Mouse (Mus musculus): ENCODE data around the gene Gabrr3.
"Not testable (repeated sequence)": the region's sequence is repeated elsewhere in the genome, so short reads cannot be mapped to it uniquely, and the experiment has no call there.

The Gabrr3 gene

GRCm38 (mm10) chr16:59407032-59407431 lies at the start of gene Gabrr3:
TSS of gene Gabrr3 (plus strand) at chr16:59407332.
- DNase-seq (ENCODE audit: low read depth): no peak

- DNase-seq (ENCODE audit: low read depth): no peak
These were observed 43.2 kb upstream of the Gabrr3 start, which contains the start of gene Olfr209 for GRCm38 (mm10) chr16:59363893-59364292. TSS of gene Olfr209 (minus strand) at chr16:59363993.

- DNase-seq (ENCODE audit: low read depth): peak; percentile 2
These were observed 13.8 kb upstream of the Gabrr3 start for GRCm38 (mm10) chr16:59393300-59393699.

- no peak for DNase-seq (ENCODE audit: low read depth)
These were observed 6.0 kb upstream of the Gabrr3 start for GRCm38 (mm10) chr16:59401102-59401501.

DNA sequence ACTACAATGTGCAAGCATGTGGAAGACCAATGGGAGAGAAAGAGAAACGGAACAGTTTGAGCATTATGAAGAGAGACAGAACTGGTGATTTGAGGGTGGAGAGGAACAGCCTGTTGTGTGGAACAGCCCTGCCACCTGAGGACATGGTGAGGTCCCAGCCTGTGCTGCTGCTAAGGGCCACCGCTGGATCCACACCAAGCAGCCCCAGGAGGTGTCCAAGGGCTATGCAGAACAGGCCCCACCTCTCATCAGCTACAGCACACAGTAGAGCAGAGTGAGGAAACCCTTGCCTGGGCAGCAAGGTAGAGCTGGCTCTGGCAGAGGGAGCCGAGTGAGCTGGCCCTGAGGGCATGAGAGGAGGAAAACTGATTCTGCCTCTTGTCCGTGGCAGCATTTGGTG lies 5.1 kb upstream of the Gabrr3 start:
- no peak for DNase-seq (ENCODE audit: low read depth)

GRCm38 (mm10) chr16:59403684-59404083 lies 3.4 kb upstream of the Gabrr3 start:
- DNase-seq (ENCODE audit: low read depth): peak; percentile 44

GRCm38 (mm10) chr16:59404798-59405197 lies 2.3 kb upstream of the Gabrr3 start:
- no peak for DNase-seq (ENCODE audit: low read depth)

DNA sequence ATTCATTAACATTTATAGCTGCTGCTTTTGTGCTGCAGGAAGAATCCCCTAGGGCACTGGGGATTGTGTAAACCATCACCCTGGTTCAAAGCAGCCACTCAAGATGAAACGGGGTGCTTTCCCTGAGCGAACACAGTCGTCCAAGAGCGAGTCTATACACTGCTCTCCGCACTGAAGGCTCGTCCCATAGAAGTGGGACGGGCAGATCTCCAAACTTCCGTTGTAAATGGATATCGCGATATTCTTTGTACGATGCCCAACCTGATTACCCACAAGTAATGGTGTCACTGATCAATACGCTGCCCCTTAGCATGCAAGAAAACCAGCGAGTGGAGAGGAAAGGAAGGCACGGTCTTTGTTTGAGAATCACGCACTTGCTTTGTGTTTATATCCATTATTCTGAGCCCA lies 2.2 kb downstream of the Gabrr3 start:
- DNase-seq (ENCODE audit: low read depth): no peak

GRCm38 (mm10) chr16:59409800-59410199 lies 2.7 kb downstream of the Gabrr3 start:
- no peak for DNase-seq (ENCODE audit: low read depth)

- DNase-seq (ENCODE audit: low read depth): peak; percentile 77
These were observed 6.3 kb downstream of the Gabrr3 start for GRCm38 (mm10) chr16:59413475-59413874.

DNA sequence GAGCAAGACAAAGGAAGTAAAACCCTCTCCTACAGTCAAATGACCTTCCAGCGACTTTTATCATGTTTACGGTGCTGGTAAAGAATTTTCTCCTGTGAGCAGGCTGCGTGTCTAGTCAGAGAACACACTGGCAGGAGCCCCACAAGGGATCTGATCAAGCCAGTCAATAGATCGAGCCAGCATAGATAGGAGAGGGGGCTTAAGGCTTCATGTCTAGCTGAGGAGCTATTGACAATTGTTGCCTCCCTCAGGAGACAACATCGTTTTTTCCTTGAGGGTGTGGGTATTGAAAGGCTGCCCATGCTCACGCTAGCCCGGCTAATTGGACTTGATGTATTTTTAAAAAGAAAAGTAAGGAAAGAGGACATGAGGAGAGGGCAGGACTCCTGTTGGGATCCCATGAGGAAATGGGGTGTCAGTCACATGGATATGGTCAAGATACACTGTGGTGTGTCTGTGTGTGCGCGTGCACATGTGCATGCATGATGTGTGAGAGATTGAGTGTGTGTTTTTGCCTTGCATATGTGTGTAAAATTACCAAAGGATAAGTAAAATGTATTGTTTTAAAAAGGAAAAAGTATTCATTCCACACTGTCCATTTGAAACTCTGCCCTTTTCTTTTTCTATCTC lies 13.2 kb downstream of the Gabrr3 start:
- no peak for DNase-seq (ENCODE audit: low read depth)

DNA sequence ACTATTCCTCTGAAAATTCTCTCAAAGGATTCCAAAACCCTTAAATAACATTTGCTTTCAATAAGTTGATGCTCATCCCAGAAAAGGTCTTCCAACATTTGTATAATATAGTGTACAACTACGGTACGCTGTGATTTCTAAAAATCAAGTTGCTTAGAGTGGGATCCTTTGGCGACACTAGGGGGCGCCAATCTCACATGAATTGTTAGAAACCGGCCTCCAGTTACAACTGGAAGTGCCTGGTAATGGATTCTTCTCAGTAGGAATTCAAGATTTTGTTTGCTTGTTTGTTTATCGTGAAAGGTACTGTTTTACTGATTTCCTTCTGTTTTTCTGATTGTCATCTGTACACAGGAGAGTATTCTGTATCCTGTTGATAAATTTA lies 13.7 kb downstream of the Gabrr3 start:
- peak; percentile 85 for DNase-seq (ENCODE audit: low read depth)

DNA sequence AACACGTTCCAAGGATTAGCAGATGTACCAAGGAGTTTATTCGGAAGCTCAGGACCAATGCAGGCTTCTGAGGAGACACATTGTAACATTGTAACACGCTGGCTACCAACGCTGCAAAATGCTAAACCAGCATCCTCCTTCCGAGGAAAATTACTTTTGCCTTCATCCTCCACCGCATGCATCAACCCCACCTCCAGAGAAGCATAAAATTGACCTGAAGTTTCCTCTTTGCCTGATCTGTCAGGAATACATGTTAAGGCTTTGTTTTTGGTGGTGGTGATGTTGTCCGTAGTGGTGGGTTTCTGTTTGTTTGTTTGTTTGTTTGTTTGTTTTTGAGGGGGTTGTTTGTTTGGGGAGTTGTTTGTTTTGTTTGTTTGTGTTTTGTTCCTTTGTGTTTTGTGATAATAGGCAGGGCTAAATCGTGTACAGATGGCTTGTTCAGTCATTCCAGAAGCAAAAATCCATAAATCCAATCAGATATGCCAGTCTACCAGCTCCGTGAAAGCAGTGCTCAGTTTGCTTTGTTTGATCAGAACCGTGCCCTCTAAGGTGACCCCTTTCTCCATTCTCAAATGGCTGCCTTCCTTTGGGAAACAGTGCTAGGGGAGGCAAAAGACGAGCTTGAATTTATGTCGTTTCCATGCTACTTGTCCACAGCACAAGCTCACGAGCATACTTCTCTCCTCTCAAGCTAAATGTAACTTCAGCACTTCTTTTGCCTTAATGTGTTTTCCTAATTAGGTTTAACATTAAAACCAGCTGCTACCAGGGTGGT lies 14.6 kb downstream of the Gabrr3 start:
- no peak for DNase-seq (ENCODE audit: low read depth)

DNA sequence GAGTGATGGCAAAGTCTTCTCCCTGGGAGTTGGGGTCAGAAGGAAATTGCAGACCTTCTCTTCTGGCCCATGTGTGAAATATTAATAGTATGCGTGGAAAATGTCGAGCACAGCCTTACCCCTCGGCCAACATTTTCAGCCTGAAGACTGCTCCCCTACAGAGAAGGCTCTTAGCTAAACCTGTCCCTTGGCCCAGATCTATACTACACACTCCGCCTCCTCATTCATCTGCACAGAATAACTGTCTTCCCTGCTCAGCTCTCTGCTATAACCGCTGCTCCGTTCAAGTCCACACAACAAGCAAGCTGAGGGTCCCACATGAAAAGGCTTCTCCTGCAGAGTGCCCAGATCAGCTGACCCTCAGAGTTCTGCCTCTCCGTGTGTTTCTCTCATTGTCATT lies 20.8 kb downstream of the Gabrr3 start:
- no peak for DNase-seq (ENCODE audit: low read depth)

GRCm38 (mm10) chr16:59433181-59433580 lies 26.0 kb downstream of the Gabrr3 start:
- peak; percentile 7 for DNase-seq (ENCODE audit: low read depth)

- no peak for DNase-seq (ENCODE audit: low read depth)
These were observed 37.9 kb downstream of the Gabrr3 start for GRCm38 (mm10) chr16:59444880-59445559.

DNA sequence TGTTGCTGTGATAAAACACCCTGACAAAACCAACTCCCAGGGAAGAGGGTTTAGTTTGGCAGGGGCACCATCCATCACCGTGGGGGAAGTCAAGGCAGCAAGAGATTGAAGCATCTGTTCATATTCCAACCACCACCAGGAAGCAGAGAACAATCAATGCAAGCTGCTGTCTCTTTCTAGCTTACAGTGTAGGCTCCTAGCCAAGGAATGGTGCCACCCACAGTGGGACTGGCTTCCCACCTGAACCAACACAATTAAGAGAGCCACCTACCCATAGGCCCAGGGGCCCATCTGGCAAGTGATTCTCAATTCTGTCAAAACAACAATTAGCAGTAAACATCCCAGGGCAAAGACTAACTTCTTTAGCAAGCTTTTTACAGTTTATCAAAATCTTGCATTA lies 41.0 kb downstream of the Gabrr3 start:
- no peak for DNase-seq (ENCODE audit: low read depth)

GRCm38 (mm10) chr16:59449092-59449491 lies 42.0 kb downstream of the Gabrr3 start:
- DNase-seq (ENCODE audit: low read depth): peak; percentile 4

GRCm38 (mm10) chr16:59451813-59452212 lies 44.7 kb downstream of the Gabrr3 start:
- DNase-seq (ENCODE audit: low read depth): peak; percentile 24

DNA sequence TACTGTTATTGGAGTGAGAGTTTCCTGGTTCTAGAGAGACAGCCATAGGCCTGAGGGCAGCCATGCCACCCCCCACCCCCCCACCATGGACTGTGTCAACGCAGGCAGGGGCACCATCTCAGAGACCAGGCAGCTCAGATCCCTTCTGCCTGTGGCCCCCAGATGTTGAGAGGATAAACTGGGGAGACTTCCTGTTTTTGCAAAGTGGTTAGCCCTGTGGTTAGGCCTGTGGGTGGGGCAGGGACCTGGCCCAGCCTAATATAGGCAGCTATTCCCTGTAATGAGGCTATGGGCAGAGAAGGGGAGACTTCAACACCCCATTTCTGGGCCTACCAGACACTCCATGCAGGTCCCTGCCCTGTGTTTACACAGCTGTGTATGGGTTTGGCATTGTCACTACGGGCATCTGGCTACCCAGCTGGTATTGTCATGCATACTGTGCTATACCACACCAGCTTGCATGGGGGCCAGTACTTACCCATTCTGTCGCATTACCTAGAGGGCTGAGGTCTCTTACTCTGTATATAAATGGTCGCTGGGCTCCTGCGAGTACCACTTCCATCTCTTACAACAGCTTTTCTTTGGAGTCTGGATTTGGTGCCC lies 52.2 kb downstream of the Gabrr3 start:
- DNase-seq (ENCODE audit: low read depth): not testable (repeated sequence)

DNA sequence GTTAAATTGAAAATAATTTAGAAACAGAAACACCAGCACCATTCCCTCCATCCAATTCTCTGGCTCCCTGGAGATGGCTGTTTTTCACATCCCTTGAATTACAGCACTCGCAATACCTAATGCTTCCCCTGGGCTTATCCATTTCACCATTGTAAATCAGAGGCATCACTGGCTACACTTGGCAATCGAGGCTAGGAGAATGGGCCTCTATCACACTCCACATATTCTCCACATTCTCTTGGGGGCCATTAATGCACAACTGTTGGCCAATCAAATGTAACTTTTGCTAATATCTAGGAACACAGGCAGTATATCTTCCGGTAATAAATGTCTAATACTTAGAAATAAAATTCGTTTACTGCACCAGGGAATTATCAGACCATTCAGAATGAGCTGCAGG lies 56.4 kb downstream of the Gabrr3 start:
- DNase-seq (ENCODE audit: low read depth): no peak

GRCm38 (mm10) chr16:59463973-59464372 lies 56.8 kb downstream of the Gabrr3 start:
- no peak for DNase-seq (ENCODE audit: low read depth)

GRCm38 (mm10) chr16:59469846-59470245 lies 62.7 kb downstream of the Gabrr3 start:
- no peak for DNase-seq (ENCODE audit: low read depth)

Measured in NIH3T3 (cell line).